In genomic region chr2:36067132-36067531, GRCm38 (mm10) we compare ENCODE assay signal across 25 mouse cellular contexts. TPM values are rescaled to one million over a fixed set of nuclear protein-coding genes. Genes with fewer than 3 reads are reported as not detected.
"Had no signal": no experiment of that assay in that cellular context is flagged by ENCODE, and none has a peak within 500 bp of the region (broad histone marks: within the 10 kb centered on the region; RNA-seq: fewer than 3 reads in every experiment).

No protein-coding gene starts in this region.

- H3K9ac ChIP-seq: limb, embryonic 12.5 days; limb, embryonic 15.5 days; liver, embryonic 14.5 days; liver, postnatal 0 days; lung, embryonic 14.5 days; midbrain, embryonic 15.5 days; neural tube, embryonic 12.5 days; neural tube, embryonic 15.5 days had no signal

- H3K4me3 ChIP-seq: layer of hippocampus, adult 2 months; limb, embryonic 12.5 days; limb, embryonic 15.5 days; megakaryocyte, embryonic 14.5 days; midbrain, embryonic 10.5 days; midbrain, embryonic 15.5 days; neural tube, embryonic 12.5 days; neural tube, embryonic 15.5 days had no signal

- H3K27ac ChIP-seq: kidney, postnatal 0 days; layer of hippocampus, adult 2 months; limb, embryonic 12.5 days; limb, embryonic 15.5 days; liver, embryonic 14.5 days; macrophage; midbrain, embryonic 10.5 days; midbrain, embryonic 15.5 days; neural tube, embryonic 12.5 days; neural tube, embryonic 15.5 days had no signal

- H3K4me2 ChIP-seq: limb, embryonic 12.5 days; limb, embryonic 15.5 days; liver, embryonic 11.5 days; lung, embryonic 14.5 days; midbrain, embryonic 15.5 days; neural tube, embryonic 12.5 days; neural tube, embryonic 15.5 days had no signal

- H3K36me3 ChIP-seq: limb, embryonic 12.5 days; limb, embryonic 15.5 days; midbrain, embryonic 10.5 days; midbrain, embryonic 15.5 days; neural tube, embryonic 12.5 days; neural tube, embryonic 15.5 days had no signal

- ATAC-seq: liver, postnatal 0 days; lung, postnatal 0 days; midbrain, embryonic 15.5 days had no signal

- DNase-seq: kidney, adult 2 months; kidney, postnatal 25 days; layer of hippocampus, adult 9-11 months; left cerebral cortex, postnatal 4 days; liver, postnatal 0 days; lung, embryonic 14.5 days; thymus, adult 18-20 months; thymus, postnatal 36 days had no signal

- H3K9me3 ChIP-seq: limb, embryonic 12.5 days; limb, embryonic 15.5 days; midbrain, embryonic 10.5 days; midbrain, embryonic 15.5 days; neural tube, embryonic 12.5 days; neural tube, embryonic 15.5 days had no signal

- H3K4me1 ChIP-seq: limb, embryonic 12.5 days; limb, embryonic 15.5 days; midbrain, embryonic 10.5 days; midbrain, embryonic 15.5 days; neural tube, embryonic 12.5 days; neural tube, embryonic 15.5 days had no signal

- H3K27me3 ChIP-seq: limb, embryonic 12.5 days; limb, embryonic 15.5 days; midbrain, embryonic 15.5 days; neural tube, embryonic 12.5 days had no signal

RNA-seq across cellular contexts. Expression of gene Morn5, which starts 17.9 kb away (rescaled TPM):
- polyA plus RNA-seq: kidney, embryonic 14.5 days; large intestine, adult 2 months; limb, embryonic 12.5 days; limb, embryonic 15.5 days; liver, embryonic 11.5 days; liver, embryonic 14.5 days; liver, postnatal 0 days; macrophage; small intestine, adult 2 months; spleen, adult 2 months had no signal

RNA-seq across cellular contexts. Expression of gene Lhx6, which starts 38.1 kb away (rescaled TPM):
- polyA plus RNA-seq: macrophage had no signal
